Mouse (Mus musculus): ENCODE measurements around the gene Enho.

Enho gene

GRCm38 (mm10) chr4:41664533-41664932 is 24.4 kb upstream of the Enho start:
- intact Hi-C loops (cut with DNase I), result no loop called here

GRCm38 (mm10) chr4:41663614-41664013 is 23.5 kb upstream of the Enho start:
- intact Hi-C loops (cut with DNase I), result no loop called here

- intact Hi-C loops (cut with DNase I), result no loop called here
Observed at GRCm38 (mm10) chr4:41662723-41663122, 22.6 kb upstream of the Enho start.

GRCm38 (mm10) chr4:41660851-41661430 is 20.8 kb upstream of the Enho start:
- intact Hi-C loops (cut with DNase I), result no loop called here

GRCm38 (mm10) chr4:41659556-41659955 is 19.4 kb upstream of the Enho start:
- intact Hi-C loops (cut with DNase I), result no loop called here

- intact Hi-C loops (cut with DNase I), result no loop called here
Observed at GRCm38 (mm10) chr4:41658566-41659384, 18.7 kb upstream of the Enho start.

GRCm38 (mm10) chr4:41655525-41655924 is 15.4 kb upstream of the Enho start:
- intact Hi-C loops (cut with DNase I), result no loop called here

- intact Hi-C loops (cut with DNase I), result loop anchor here (5.0 kb wide), 2 partner anchors 37 to 53 kb away; no protein-coding TSS in a partner anchor
Observed at GRCm38 (mm10) chr4:41654217-41654616, 14.1 kb upstream of the Enho start.

GRCm38 (mm10) chr4:41653730-41654129 is 13.6 kb upstream of the Enho start:
- intact Hi-C loops (cut with DNase I), result loop anchor here (2.0 to 5.0 kb wide), 3 partner anchors 36 to 101 kb away; no protein-coding TSS in a partner anchor

GRCm38 (mm10) chr4:41653296-41653695 is 13.2 kb upstream of the Enho start:
- intact Hi-C loops (cut with DNase I), result loop anchor here (2.0 to 5.0 kb wide), 3 partner anchors 36 to 100 kb away; no protein-coding TSS in a partner anchor

- intact Hi-C loops (cut with DNase I), result no loop called here
Observed at GRCm38 (mm10) chr4:41648627-41649026, 8.5 kb upstream of the Enho start.

- intact Hi-C loops (cut with DNase I), result no loop called here
Observed at GRCm38 (mm10) chr4:41648157-41648556, 8.0 kb upstream of the Enho start.

- intact Hi-C loops (cut with DNase I), result no loop called here
Observed at GRCm38 (mm10) chr4:41645488-41645887, 5.4 kb upstream of the Enho start.

GRCm38 (mm10) chr4:41641199-41641822 is 1.2 kb upstream of the Enho start:
- intact Hi-C loops (cut with DNase I), result no loop called here

- intact Hi-C loops (cut with DNase I), result no loop called here
Observed at GRCm38 (mm10) chr4:41639214-41639841, 796 bp downstream of the Enho start.

- intact Hi-C loops (cut with DNase I), result no loop called here
Observed at GRCm38 (mm10) chr4:41638828-41639213, 1.3 kb downstream of the Enho start.

- intact Hi-C loops (cut with DNase I), result no loop called here
Observed at GRCm38 (mm10) chr4:41638186-41638731, 1.9 kb downstream of the Enho start.

- intact Hi-C loops (cut with DNase I), result no loop called here
Observed at GRCm38 (mm10) chr4:41636882-41637635, 3.1 kb downstream of the Enho start.

GRCm38 (mm10) chr4:41636366-41636765 is 3.8 kb downstream of the Enho start:
- intact Hi-C loops (cut with DNase I), result no loop called here

GRCm38 (mm10) chr4:41635906-41636305 is 4.2 kb downstream of the Enho start:
- intact Hi-C loops (cut with DNase I), result no loop called here

GRCm38 (mm10) chr4:41635224-41635623 is 4.9 kb downstream of the Enho start:
- intact Hi-C loops (cut with DNase I), result no loop called here

All from adrenal gland (tissue).